Mouse (Mus musculus) kidney, postnatal 0 days (tissue): ENCODE data around the gene Prrg4. TPM values are rescaled to one million over a fixed set of nuclear protein-coding genes. Genes with fewer than 3 reads are reported as not detected.

Experiments used
- ATAC-seq: fragments of 200-750 bp; cut with Nextera tagmentation; replicated peaks from 2 replicates; pipeline ENCODE4 v1.8.0; 2017; ENCODE audit warnings: low read depth, moderate number of reproducible peaks, moderate TSS enrichment, moderate library complexity; ENCODE audit not compliant: low FRiP score
- DNase-seq: peaks from one replicate; pipeline ENCODE4 v3.0.0-alpha.2; 2016; ENCODE audit warnings: low spot score
- H3K27ac ChIP-seq: fragments of 300-500 bp; sonication (generic); 2 replicates; pipeline ENCODE4 v1.5.1; 2014; ENCODE audit warnings: mild to moderate bottlenecking
- H3K27me3 ChIP-seq: fragments of 300-500 bp; sonication (generic); 2 replicates; pipeline ENCODE4 v1.6.1; 2014; ENCODE audit warnings: low read length, mixed read lengths; ENCODE audit not compliant: insufficient read depth
- H3K36me3 ChIP-seq: fragments of 300-500 bp; sonication (generic); 2 replicates; pipeline ENCODE4 v1.6.1; 2014; ENCODE audit warnings: low read length, mixed read lengths; ENCODE audit not compliant: insufficient read depth
- H3K4me1 ChIP-seq: fragments of 300-500 bp; sonication (generic); replicated peaks from 2 replicates; pipeline ENCODE4 v1.6.1; 2014; ENCODE audit warnings: antibody characterized with exemption, low read length, mixed read lengths; ENCODE audit not compliant: insufficient read depth
- H3K4me2 ChIP-seq: fragments of 300-500 bp; sonication (generic); 2 replicates; pipeline ENCODE4 v1.6.1; 2014; ENCODE audit warnings: mild to moderate bottlenecking, low read length, moderate library complexity, mixed read lengths
- H3K4me3 ChIP-seq: fragments of 300-500 bp; sonication (generic); replicated peaks from 2 replicates; pipeline ENCODE4 v1.5.1; 2014; ENCODE audit warnings: low read depth, low read length
- H3K9ac ChIP-seq: fragments of 300-500 bp; sonication (generic); 2 replicates; pipeline ENCODE4 v1.6.1; 2014; ENCODE audit warnings: low read depth, low read length
- H3K9me3 ChIP-seq: fragments of 300-500 bp; sonication (generic); replicated peaks from 2 replicates; pipeline ENCODE4 v1.6.1; 2016; ENCODE audit warnings: low read length, inconsistent platforms, mixed read lengths
- CTCF ChIP-seq: IDR thresholded peaks from 2 replicates; pipeline ENCODE4 v1.5.1; 2016; ENCODE audit warnings: antibody characterized with exemption, low read depth, mild to moderate bottlenecking, moderate library complexity
- WGBS: fragments of 180-500 bp; shearing (Covaris S2); extraction: QIAGEN DNeasy Blood & Tissue Kit; methylation state at CpG from one replicate; pipeline ENCODE4 v1.1.7; 2014; 5-methylcytosine and 5-hydroxymethylcytosine counted together
- polyA plus RNA-seq: library from polyadenylated mRNA; unstranded; fragments of >200 nt; fragmentation: Nextera tagmentation; extraction: Ambion mirVana; gene quantifications from 2 replicates; pipeline ENCODE4 v1.2.1, GENCODE M21; 2015

Gene Prrg4
- polyA plus RNA-seq, 1 experiment from 2014 or later: 1.5 TPM

GRCm38 (mm10) chr2:104805435-104805834 is 44.2 kb downstream of the Prrg4 start:
- Histone ChIP-seq H3K4me1 (no peaks in the 10 kb centered on the region), H3K36me3 (0 out of 2 replicates have a peak, but pooled peaks cover 2% of the 10 kb centered on the region), H3K27ac (no peak overlapping the region), H3K4me2 (no peak overlapping the region), H3K9me3 (no peaks in the 10 kb centered on the region), H3K4me3 (no peak overlapping the region), H3K27me3 (no peaks in the 10 kb centered on the region), H3K9ac (no peak overlapping the region)
- 69% methylated on average over 1 of the region's 1 CpGs for WGBS
- ATAC-seq (no peak), DNase-seq (no peak)
- no peak for TF ChIP-seq CTCF

Other genes starting within 250 kb of the Prrg4 start
- 35.3 and 37.8 TPM in 2 replicates for gene Tcp11l1, start 137.7 kb downstream of the Prrg4 start, polyA plus RNA-seq
- gene Pin1rt1, start 133.5 kb downstream of the Prrg4 start, polyA plus RNA-seq: not detected in 2 replicates
- gene Depdc7, start 107.0 kb downstream of the Prrg4 start, polyA plus RNA-seq: 27.5 and 27.6 TPM in 2 replicates
- gene Qser1, start 33.1 kb downstream of the Prrg4 start, polyA plus RNA-seq: 6.9 and 7.2 TPM in 2 replicates
- 9.1 and 12.6 TPM in 2 replicates for gene Ccdc73, start 17.9 kb upstream of the Prrg4 start, polyA plus RNA-seq
- gene Eif3m, start 167.2 kb upstream of the Prrg4 start, polyA plus RNA-seq: 401 and 416 TPM in 2 replicates
- gene Gm11060, start 242.1 kb upstream of the Prrg4 start, polyA plus RNA-seq: not detected in 2 replicates